Mouse (Mus musculus): Measurements from ENCODE around the gene Ldah.

GRCm38 (mm10) chr12:8232679-8233078 is 24.8 kb downstream of the Ldah start:
- TF ChIP-seq CTCF (IDR thresholded peaks at IDR 0.05; ENCODE audit: insufficient read depth, low read depth, low read length) (no peak), POLR2A (IDR thresholded peaks at IDR 0.05; ENCODE audit: insufficient read depth, low read depth, low read length) (no peak)

All from olfactory bulb, adult 2 months (tissue).